Mouse (Mus musculus) olfactory bulb, adult 2 months (tissue): Measurements from ENCODE around the gene Lilra6.
"Not testable (repeated sequence)": the region's sequence is repeated elsewhere in the genome, so short reads cannot be mapped to it uniquely, and the experiment has no call there.

Source experiments
- CTCF ChIP-seq: fragments of 200-500 bp; IDR thresholded peaks from 2 replicates; pipeline ENCODE4 v1.5.1; 2012; ENCODE audit warnings: low read depth, mild to moderate bottlenecking, low read length, moderate library complexity; ENCODE audit not compliant: insufficient read depth
- POLR2A ChIP-seq: fragments of 200-500 bp; IDR thresholded peaks from 2 replicates; pipeline ENCODE4 v1.6.1; 2012; ENCODE audit warnings: mild to moderate bottlenecking, low read depth, low read length, moderate library complexity; ENCODE audit not compliant: insufficient read depth

DNA sequence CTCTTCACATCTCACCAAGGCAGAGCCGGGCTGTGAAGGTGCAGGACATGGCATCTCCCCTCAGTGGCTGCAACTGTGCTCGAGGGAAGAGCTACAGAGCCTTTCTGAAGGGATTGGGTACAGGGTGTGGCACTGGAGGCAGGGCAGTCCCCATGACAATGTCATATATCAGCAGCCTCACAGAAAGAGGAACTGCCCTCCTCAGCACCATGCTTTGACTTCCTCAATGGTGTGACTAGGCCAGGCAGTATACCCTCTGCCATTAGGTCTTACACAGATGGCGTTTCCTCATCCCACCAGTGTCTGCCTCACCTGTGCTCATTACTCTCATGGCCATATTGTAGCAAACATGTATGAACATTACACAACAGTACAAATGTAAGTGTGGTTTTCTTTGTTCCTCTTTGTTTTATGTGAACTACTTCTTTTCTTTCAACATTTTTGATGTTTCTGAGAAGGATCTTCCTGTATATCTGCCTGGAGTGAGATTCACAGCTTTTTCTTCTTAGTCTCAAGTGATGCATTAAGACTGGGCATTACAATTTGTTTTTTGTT lies 17.2 kb downstream of the Lilra6 start, which contains the start of gene Gm14548:
- not testable (repeated sequence) for TF ChIP-seq CTCF, POLR2A
